Mouse (Mus musculus) G1E-ER4 (cell line): Measurements from ENCODE around the gene Epb41l2. TPM values are rescaled to one million over a fixed set of nuclear protein-coding genes. Genes with fewer than 3 reads are reported as not detected.

ENCODE experiments used
- GATA1 ChIP-seq: IDR thresholded peaks from one replicate; pipeline ENCODE4 v1.8.0; 2012; ENCODE audit warnings: low read length, inconsistent platforms
- polyA plus RNA-seq: library from polyadenylated mRNA; stranded (reverse); fragments of >175 nt; gene quantifications from 2 replicates; pipeline ENCODE4 v1.2.3, GENCODE M21; 2012

The Epb41l2 gene
- polyA plus RNA-seq, 1 experiment, result not detected

- no peak for TF ChIP-seq GATA1
Observed at GRCm38 (mm10) chr10:25383171-25383570, 23.6 kb downstream of the Epb41l2 start.

- TF ChIP-seq GATA1, result no peak
Observed at GRCm38 (mm10) chr10:25384391-25384790, 24.8 kb downstream of the Epb41l2 start.

DNA sequence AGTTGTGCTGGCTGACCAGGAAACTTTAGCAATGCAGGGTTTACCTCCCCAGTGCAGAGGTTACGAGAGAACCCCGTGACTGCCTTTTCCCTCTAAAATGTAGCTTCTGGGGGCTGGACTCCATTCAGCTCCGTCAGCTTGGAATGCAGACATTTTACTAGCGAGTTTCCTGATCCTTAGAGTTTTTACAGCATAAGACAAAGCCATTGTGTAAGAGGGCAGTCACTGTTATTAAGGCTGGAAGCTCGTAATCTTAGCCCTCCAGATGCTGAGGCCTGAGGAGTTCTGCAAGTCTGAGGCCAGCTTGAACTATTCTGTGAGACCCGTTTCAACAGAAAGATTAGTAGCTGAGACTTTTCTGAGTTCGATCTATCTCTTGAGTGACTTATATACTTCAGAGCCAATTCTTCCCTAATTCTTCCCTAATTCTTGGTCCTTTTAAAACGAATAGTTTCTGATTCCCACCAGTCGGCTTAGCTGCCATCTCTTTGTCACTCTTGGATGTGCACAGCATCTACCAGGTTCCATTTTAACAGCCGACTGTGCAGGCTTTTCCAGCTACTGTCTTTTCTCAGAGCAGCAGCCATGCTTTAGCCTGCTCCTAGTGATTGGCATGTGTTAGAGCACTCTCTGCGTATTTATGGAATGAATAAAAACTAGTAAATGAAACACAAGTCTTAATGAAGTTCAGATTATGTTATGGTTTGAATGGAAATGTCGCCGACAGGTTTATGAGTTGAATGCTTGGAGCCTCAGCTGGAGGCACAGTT, 26.4 kb downstream of the Epb41l2 start:
- TF ChIP-seq GATA1, result no peak

GRCm38 (mm10) chr10:25386868-25387267, 27.3 kb downstream of the Epb41l2 start:
- TF ChIP-seq GATA1, result no peak

- no peak for TF ChIP-seq GATA1
Observed at GRCm38 (mm10) chr10:25387268-25387667, 27.7 kb downstream of the Epb41l2 start.

DNA sequence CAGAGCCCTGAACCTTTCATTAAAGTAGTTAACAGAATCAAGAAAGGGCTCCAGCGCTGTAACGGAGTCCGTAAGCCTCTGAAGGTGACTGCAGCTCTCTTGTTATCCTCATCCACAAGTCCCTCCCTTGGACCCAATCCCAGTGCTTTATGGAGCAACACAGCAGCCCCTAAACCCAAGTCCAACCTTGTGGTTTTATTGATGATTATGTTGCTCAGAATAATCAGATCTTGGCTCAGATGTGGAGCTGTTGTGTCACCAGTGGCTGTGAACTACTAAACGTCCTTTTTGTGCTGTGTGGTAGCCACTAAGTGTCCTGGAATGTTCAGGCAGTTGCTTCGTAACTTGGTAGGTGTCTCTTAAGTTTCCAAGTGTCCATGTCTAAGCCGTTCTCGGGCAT, 33.2 kb downstream of the Epb41l2 start:
- no peak for TF ChIP-seq GATA1

GRCm38 (mm10) chr10:25393721-25394120, 34.1 kb downstream of the Epb41l2 start:
- no peak for TF ChIP-seq GATA1

- TF ChIP-seq GATA1, result no peak
Observed at GRCm38 (mm10) chr10:25395236-25395886, 35.8 kb downstream of the Epb41l2 start.

DNA sequence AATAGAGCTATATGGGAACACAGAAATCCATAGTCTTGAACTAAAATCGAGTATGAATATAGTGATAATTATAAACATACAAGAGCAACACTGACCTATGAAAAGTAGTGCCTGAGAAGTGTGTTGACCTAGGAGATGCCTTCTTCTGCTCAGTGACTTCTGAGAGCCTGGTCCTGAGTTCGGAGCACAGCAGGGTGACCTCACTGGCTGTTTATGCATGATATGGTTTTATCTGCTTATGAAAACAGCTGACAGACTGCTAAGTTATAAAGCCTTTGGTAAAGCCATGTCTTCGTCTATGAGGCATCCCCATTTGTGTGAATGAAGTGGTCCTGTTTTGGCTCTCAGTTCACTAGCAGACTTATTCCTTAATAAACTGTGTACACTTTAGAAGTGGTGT, 37.3 kb downstream of the Epb41l2 start:
- no peak for TF ChIP-seq GATA1

GRCm38 (mm10) chr10:25397767-25398690, 38.4 kb downstream of the Epb41l2 start:
- TF ChIP-seq GATA1, result no peak

- TF ChIP-seq GATA1, result no peak
Observed at GRCm38 (mm10) chr10:25399016-25399415, 39.4 kb downstream of the Epb41l2 start.

- TF ChIP-seq GATA1, result no peak
Observed at GRCm38 (mm10) chr10:25400076-25400475, 40.5 kb downstream of the Epb41l2 start.

- TF ChIP-seq GATA1, result no peak
Observed at GRCm38 (mm10) chr10:25400646-25401045, 41.0 kb downstream of the Epb41l2 start.

DNA sequence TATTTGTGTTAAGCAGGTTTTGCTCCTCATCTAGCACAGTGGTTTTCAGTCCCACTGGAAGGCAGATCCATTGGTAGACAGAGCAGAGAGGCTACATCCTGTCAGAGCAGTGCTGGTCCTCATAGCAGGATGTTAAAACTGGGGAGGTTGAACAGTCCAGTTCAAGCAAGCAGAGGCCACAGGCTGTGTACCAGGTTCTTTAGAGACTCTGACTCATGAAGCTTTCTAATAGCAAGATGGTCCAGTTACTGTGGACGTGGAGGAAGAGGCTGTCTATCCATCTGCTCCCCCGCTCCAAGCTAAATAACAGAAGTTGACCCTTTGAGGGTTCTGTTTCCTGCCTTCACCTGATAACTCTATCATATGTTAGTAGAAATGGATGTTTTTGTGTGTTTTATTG, 41.8 kb downstream of the Epb41l2 start:
- no peak for TF ChIP-seq GATA1

GRCm38 (mm10) chr10:25402886-25403285, 43.3 kb downstream of the Epb41l2 start:
- no peak for TF ChIP-seq GATA1
